8 mouse cellular contexts compared by ENCODE assay signal in genomic region chr14:55885791-55886271, GRCm38 (mm10). TPM values are rescaled to one million over a fixed set of nuclear protein-coding genes. Genes with fewer than 3 reads are reported as not detected.
DNase-seq lines count a peak whose midpoint lies in the region; ATAC-seq and TF ChIP-seq lines count a peak whose summit lies in the region.

No protein-coding gene starts in this region.

- H3K9me3 ChIP-seq in embryonic facial prominence, embryonic 10.5 days: 0 out of 2 replicates have a peak, but pooled peaks cover 2% of the 10 kb centered on the region
- no peaks in the 10 kb centered on the region for H3K9me3 ChIP-seq in heart, embryonic 12.5 days (replicated peaks)
- H3K9me3 ChIP-seq in kidney, embryonic 16.5 days (ENCODE audit: low read length): no peaks in the 10 kb centered on the region
- H3K9me3 ChIP-seq in lung, embryonic 16.5 days (ENCODE audit: control insufficient read depth, low read length): no peaks in the 10 kb centered on the region

- TF ChIP-seq POLR2A in testis, adult 2 months (IDR thresholded peaks at IDR 0.05; ENCODE audit: control insufficient read depth, low read depth, low read length): no peak
- TF ChIP-seq POLR2A in olfactory bulb, adult 2 months (IDR thresholded peaks at IDR 0.05; ENCODE audit: insufficient read depth, low read depth, low read length): no peak

- no peaks in the 10 kb centered on the region for H3K36me3 ChIP-seq in testis, adult 2 months (ENCODE audit: control insufficient read depth, insufficient read depth, low read length)
- peaks cover 48% of the 10 kb centered on the region for H3K36me3 ChIP-seq in embryonic facial prominence, embryonic 10.5 days (replicated peaks)
- peaks cover 43% of the 10 kb centered on the region for H3K36me3 ChIP-seq in heart, embryonic 12.5 days
- peaks cover 40% of the 10 kb centered on the region for H3K36me3 ChIP-seq in kidney, embryonic 16.5 days (ENCODE audit: insufficient read depth, low read length)
- peaks cover 32% of the 10 kb centered on the region for H3K36me3 ChIP-seq in lung, embryonic 16.5 days (ENCODE audit: control insufficient read depth, insufficient read depth, low read length)

- TF ChIP-seq CTCF in testis, adult 2 months (IDR thresholded peaks at IDR 0.05; ENCODE audit: control insufficient read depth, insufficient read depth, insufficient replicate concordance, low read depth, low read length): no peak
- no peak for TF ChIP-seq CTCF in olfactory bulb, adult 2 months (IDR thresholded peaks at IDR 0.05; ENCODE audit: insufficient read depth, low read depth, low read length)

- H3K9ac ChIP-seq in heart, embryonic 12.5 days: peak overlapping the region; percentile 87
- H3K9ac ChIP-seq in kidney, embryonic 16.5 days (replicated peaks; ENCODE audit: low read length): peak overlapping the region; percentile 93
- peak overlapping the region; percentile 95 for H3K9ac ChIP-seq in lung, embryonic 16.5 days (ENCODE audit: low read length)

- ATAC-seq in heart, embryonic 12.5 days (ENCODE audit: insufficient number of reproducible peaks, low FRiP score): no peak
- ATAC-seq in kidney, embryonic 16.5 days (ENCODE audit: low FRiP score, low TSS enrichment): no peak
- ATAC-seq in lung, embryonic 16.5 days (ENCODE audit: low read depth): no peak

- peak overlapping the region; percentile 80 for H3K4me3 ChIP-seq in testis, adult 2 months (ENCODE audit: control insufficient read depth, low read depth, low read length)
- H3K4me3 ChIP-seq in embryonic facial prominence, embryonic 10.5 days: peak overlapping the region; percentile 79
- peak overlapping the region; percentile 74 for H3K4me3 ChIP-seq in heart, embryonic 12.5 days
- H3K4me3 ChIP-seq in kidney, embryonic 16.5 days (ENCODE audit: low read length): peak overlapping the region; percentile 84
- peak overlapping the region; percentile 82 for H3K4me3 ChIP-seq in lung, embryonic 16.5 days (ENCODE audit: low read length)
- peak overlapping the region; percentile 62 for H3K4me3 ChIP-seq in olfactory bulb, adult 2 months (ENCODE audit: insufficient read depth, low read depth, low read length)

- no peaks in the 10 kb centered on the region for H3K27me3 ChIP-seq in testis, adult 2 months (ENCODE audit: control insufficient read depth, insufficient read depth, low read length)
- no peaks in the 10 kb centered on the region for H3K27me3 ChIP-seq in embryonic facial prominence, embryonic 10.5 days (replicated peaks; ENCODE audit: low read depth, poor library complexity, severe bottlenecking)
- no peaks in the 10 kb centered on the region for H3K27me3 ChIP-seq in heart, embryonic 12.5 days (replicated peaks)
- H3K27me3 ChIP-seq in kidney, embryonic 16.5 days (ENCODE audit: insufficient read depth, low read length): no peaks in the 10 kb centered on the region
- H3K27me3 ChIP-seq in lung, embryonic 16.5 days (ENCODE audit: control insufficient read depth, insufficient read depth, low read depth, low read length): no peaks in the 10 kb centered on the region

- DNase-seq in testis, postnatal 14 days (ENCODE audit: low spot score): no peak
- no peak for DNase-seq in embryonic facial prominence, embryonic 10.5 days (ENCODE audit: low spot score)
- DNase-seq in retina, embryonic 14.5 days (ENCODE audit: low spot score): no peak

- peak overlapping the region; percentile 61 for H3K27ac ChIP-seq in testis, adult 2 months (ENCODE audit: control insufficient read depth, insufficient read depth, low read depth, low read length)
- peak overlapping the region; percentile 95 for H3K27ac ChIP-seq in embryonic facial prominence, embryonic 10.5 days (replicated peaks)
- H3K27ac ChIP-seq in heart, embryonic 12.5 days (ENCODE audit: poor library complexity, severe bottlenecking): peak overlapping the region; percentile 93
- peak overlapping the region; percentile 98 for H3K27ac ChIP-seq in kidney, embryonic 16.5 days (ENCODE audit: low read length)
- peak overlapping the region; percentile 99 for H3K27ac ChIP-seq in lung, embryonic 16.5 days (ENCODE audit: low read length)
- no peak overlapping the region for H3K27ac ChIP-seq in olfactory bulb, adult 2 months (ENCODE audit: insufficient read depth, low read depth, low read length)

- WGBS in embryonic facial prominence, embryonic 10.5 days: 8% methylated on average over 16 of the region's 16 CpGs
- WGBS in heart, embryonic 12.5 days: 5% methylated on average over 16 of the region's 16 CpGs
- 3% methylated on average over 16 of the region's 16 CpGs for WGBS in kidney, embryonic 16.5 days
- 2% methylated on average over 16 of the region's 16 CpGs for WGBS in lung, embryonic 16.5 days
- WGBS in olfactory bulb, adult 2 months: 6% methylated on average over 16 of the region's 16 CpGs

- peak overlapping the region; percentile 93 for H3K4me2 ChIP-seq in heart, embryonic 12.5 days
- H3K4me2 ChIP-seq in kidney, embryonic 16.5 days (replicated peaks; ENCODE audit: low read depth, low read length): peak overlapping the region; percentile 65
- peak overlapping the region; percentile 77 for H3K4me2 ChIP-seq in lung, embryonic 16.5 days (ENCODE audit: low read depth, low read length)

- H3K4me1 ChIP-seq in testis, adult 2 months (ENCODE audit: control insufficient read depth, insufficient read depth, low read length): peaks cover 29% of the 10 kb centered on the region
- peaks cover 50% of the 10 kb centered on the region for H3K4me1 ChIP-seq in embryonic facial prominence, embryonic 10.5 days
- peaks cover 33% of the 10 kb centered on the region for H3K4me1 ChIP-seq in heart, embryonic 12.5 days (replicated peaks)
- peaks cover 25% of the 10 kb centered on the region for H3K4me1 ChIP-seq in kidney, embryonic 16.5 days (ENCODE audit: insufficient read depth, low read length)
- peaks cover 18% of the 10 kb centered on the region for H3K4me1 ChIP-seq in lung, embryonic 16.5 days (replicated peaks; ENCODE audit: control insufficient read depth, insufficient read depth, low read length)
- H3K4me1 ChIP-seq in olfactory bulb, adult 2 months (ENCODE audit: control insufficient read depth, insufficient read depth, low read length): peaks cover 24% of the 10 kb centered on the region

RNA-seq across cellular contexts. Expression of gene Khnyn, which starts 1.1 kb away (rescaled TPM):
- polyA plus RNA-seq in testis, adult 2 months (2012; rRNA removed): 5.0 and 5.1 TPM in 2 replicates
- polyA plus RNA-seq in embryonic facial prominence, embryonic 10.5 days (2016; fragmentation: Nextera tagmentation; extraction: Ambion mirVana): 31.0 and 33.0 TPM in 2 replicates
- 19.8 TPM in 2 replicates for polyA plus RNA-seq in heart, embryonic 12.5 days (2016; fragmentation: Nextera tagmentation; extraction: Ambion mirVana)
- polyA plus RNA-seq in kidney, embryonic 16.5 days (2015; fragmentation: Nextera tagmentation; extraction: Ambion mirVana): 18.7 and 19.3 TPM in 2 replicates
- 17.8 and 19.5 TPM in 2 replicates for polyA plus RNA-seq in lung, embryonic 16.5 days (2015; fragmentation: Nextera tagmentation; extraction: Ambion mirVana)
- not detected in 2 replicates for polyA plus RNA-seq in olfactory bulb, adult 2 months (2012; ENCODE audit: insufficient read depth, insufficient read length, low replicate concordance, missing spikeins)

RNA-seq across cellular contexts. Expression of gene Cbln3, which starts 1.6 kb away (rescaled TPM):
- polyA plus RNA-seq in testis, adult 2 months (2012; rRNA removed): 1.0 and 1.1 TPM in 2 replicates
- polyA plus RNA-seq in embryonic facial prominence, embryonic 10.5 days (2016; fragmentation: Nextera tagmentation; extraction: Ambion mirVana): 0.09 and 0.15 TPM in 2 replicates
- 0.32 and 0.57 TPM in 2 replicates for polyA plus RNA-seq in heart, embryonic 12.5 days (2016; fragmentation: Nextera tagmentation; extraction: Ambion mirVana)
- 0.42 and 0.74 TPM in 2 replicates for polyA plus RNA-seq in kidney, embryonic 16.5 days (2015; fragmentation: Nextera tagmentation; extraction: Ambion mirVana)
- 1.1 and 1.2 TPM in 2 replicates for polyA plus RNA-seq in lung, embryonic 16.5 days (2015; fragmentation: Nextera tagmentation; extraction: Ambion mirVana)
- not detected in 2 replicates for polyA plus RNA-seq in olfactory bulb, adult 2 months (2012; ENCODE audit: insufficient read depth, insufficient read length, low replicate concordance, missing spikeins)

RNA-seq across cellular contexts. Expression of gene Sdr39u1, which starts 14.3 kb away (rescaled TPM):
- 50.7 and 55.1 TPM in 2 replicates for polyA plus RNA-seq in testis, adult 2 months (2012; rRNA removed)
- 45.5 and 57.5 TPM in 2 replicates for polyA plus RNA-seq in embryonic facial prominence, embryonic 10.5 days (2016; fragmentation: Nextera tagmentation; extraction: Ambion mirVana)
- polyA plus RNA-seq in heart, embryonic 12.5 days (2016; fragmentation: Nextera tagmentation; extraction: Ambion mirVana): 38.2 and 40.4 TPM in 2 replicates
- 71.1 and 75.8 TPM in 2 replicates for polyA plus RNA-seq in kidney, embryonic 16.5 days (2015; fragmentation: Nextera tagmentation; extraction: Ambion mirVana)
- 55.0 and 55.9 TPM in 2 replicates for polyA plus RNA-seq in lung, embryonic 16.5 days (2015; fragmentation: Nextera tagmentation; extraction: Ambion mirVana)
- not detected in 2 replicates for polyA plus RNA-seq in olfactory bulb, adult 2 months (2012; ENCODE audit: insufficient read depth, insufficient read length, low replicate concordance, missing spikeins)

RNA-seq across cellular contexts. Expression of gene Nynrin, which starts 32.0 kb away (rescaled TPM):
- polyA plus RNA-seq in testis, adult 2 months (2012; rRNA removed): 0.41 and 0.51 TPM in 2 replicates
- 36.0 and 38.1 TPM in 2 replicates for polyA plus RNA-seq in embryonic facial prominence, embryonic 10.5 days (2016; fragmentation: Nextera tagmentation; extraction: Ambion mirVana)
- polyA plus RNA-seq in heart, embryonic 12.5 days (2016; fragmentation: Nextera tagmentation; extraction: Ambion mirVana): 33.3 and 38.2 TPM in 2 replicates
- 22.5 and 25.1 TPM in 2 replicates for polyA plus RNA-seq in kidney, embryonic 16.5 days (2015; fragmentation: Nextera tagmentation; extraction: Ambion mirVana)
- polyA plus RNA-seq in lung, embryonic 16.5 days (2015; fragmentation: Nextera tagmentation; extraction: Ambion mirVana): 16.9 and 18.8 TPM in 2 replicates
- not detected in 2 replicates for polyA plus RNA-seq in olfactory bulb, adult 2 months (2012; ENCODE audit: insufficient read depth, insufficient read length, low replicate concordance, missing spikeins)

RNA-seq across cellular contexts. Expression of gene Cma1, which starts 58.6 kb away (rescaled TPM):
- polyA plus RNA-seq in testis, adult 2 months (2012; rRNA removed): 0.10 TPM in 1 of 2 replicates, not detected in the other
- not detected in 2 replicates for polyA plus RNA-seq in embryonic facial prominence, embryonic 10.5 days (2016; fragmentation: Nextera tagmentation; extraction: Ambion mirVana)
- not detected in 2 replicates for polyA plus RNA-seq in heart, embryonic 12.5 days (2016; fragmentation: Nextera tagmentation; extraction: Ambion mirVana)
- 2.0 and 2.3 TPM in 2 replicates for polyA plus RNA-seq in kidney, embryonic 16.5 days (2015; fragmentation: Nextera tagmentation; extraction: Ambion mirVana)
- polyA plus RNA-seq in lung, embryonic 16.5 days (2015; fragmentation: Nextera tagmentation; extraction: Ambion mirVana): 6.5 and 8.9 TPM in 2 replicates
- not detected in 2 replicates for polyA plus RNA-seq in olfactory bulb, adult 2 months (2012; ENCODE audit: insufficient read depth, insufficient read length, low replicate concordance, missing spikeins)
